Mouse (Mus musculus) skeletal muscle tissue, adult 2 months (tissue): Measurements from ENCODE around the gene Ss18l2.
A peak's percentile ranks its signal among the peaks of the same experiment; 100 is the strongest.

Source experiments
- DNase-seq: peaks from one replicate; pipeline ENCODE4 v3.0.0-alpha.2; 2012; ENCODE audit warnings: low read depth, low spot score

Gene Ss18l2

DNA sequence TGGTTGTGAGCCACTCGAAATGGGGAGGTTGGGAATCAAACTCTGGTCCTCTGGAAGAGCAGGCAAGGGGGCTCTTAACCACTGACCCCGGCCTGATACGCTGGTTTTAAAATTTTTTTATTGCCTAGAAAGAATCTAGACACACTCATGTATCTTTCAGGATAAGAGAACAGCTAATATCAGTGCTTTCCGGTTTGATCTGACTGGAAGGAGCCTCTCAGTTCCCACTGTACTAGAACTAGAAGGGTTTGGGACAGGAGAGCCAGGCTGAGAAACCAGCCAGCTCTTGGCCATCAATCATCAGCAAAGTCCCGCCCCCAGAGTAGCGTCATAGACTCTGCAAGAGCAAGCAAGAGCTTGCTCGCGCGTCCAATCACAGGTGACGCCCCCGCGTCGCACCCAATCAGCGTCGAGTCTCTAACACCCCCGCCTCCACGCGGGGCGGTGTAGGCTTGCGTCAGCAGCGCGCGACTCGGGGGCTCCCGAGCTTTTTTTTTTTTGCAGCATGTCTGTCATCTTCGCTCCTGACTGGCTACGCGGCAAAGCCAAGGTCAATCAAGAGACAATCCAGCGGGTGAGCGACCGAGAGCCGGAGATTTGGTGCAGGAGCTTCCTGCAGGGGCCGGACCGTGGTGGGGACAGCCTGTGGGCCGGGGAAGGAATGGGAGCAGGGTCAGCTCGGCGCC, at the start of gene Ss18l2:
Gene Ss18l2, plus strand, starts transcription at position 432 of the 686 bp plus-strand sequence.
- peak; percentile 100 for DNase-seq

DNA sequence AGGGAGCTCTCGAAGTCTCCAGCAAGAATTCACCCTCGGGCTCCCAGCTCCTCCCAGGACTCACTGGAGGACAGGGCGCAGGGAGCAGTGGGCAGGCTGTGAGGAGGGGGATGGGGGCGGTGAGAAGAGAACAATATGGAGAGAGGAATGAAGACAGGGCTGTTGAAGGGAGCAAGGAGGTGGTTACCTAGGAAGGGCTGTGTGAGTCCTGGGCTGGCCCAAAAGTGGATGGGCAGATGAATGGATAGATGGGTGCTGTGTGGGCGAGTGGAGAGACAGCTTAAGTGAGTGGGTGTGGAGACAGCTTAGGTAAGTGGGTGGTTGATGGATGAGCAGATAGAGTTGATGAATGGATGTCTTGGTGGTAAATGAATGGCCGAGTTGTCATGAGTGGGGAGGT, 46.7 kb upstream of the Ss18l2 start:
- DNase-seq: no peak

DNA sequence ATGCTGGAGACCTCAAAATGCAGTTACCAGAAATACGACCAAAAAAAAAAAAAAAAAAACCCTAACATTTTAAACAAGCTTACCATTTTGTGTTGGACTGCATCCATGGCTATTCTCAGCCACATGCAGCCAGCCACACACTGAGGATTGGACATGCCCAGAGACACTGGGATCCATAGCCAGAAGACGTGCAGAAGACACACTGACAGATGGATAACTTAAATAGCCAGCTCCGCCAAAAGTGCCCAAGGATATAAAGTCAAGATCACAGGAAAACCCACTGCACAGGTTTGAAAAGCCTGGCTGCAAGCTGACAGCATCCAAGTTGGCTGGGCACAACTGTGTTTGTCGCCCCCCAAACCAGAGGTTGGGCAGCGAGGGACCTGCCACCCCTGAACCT, 46.0 kb upstream of the Ss18l2 start:
- no peak for DNase-seq

DNA sequence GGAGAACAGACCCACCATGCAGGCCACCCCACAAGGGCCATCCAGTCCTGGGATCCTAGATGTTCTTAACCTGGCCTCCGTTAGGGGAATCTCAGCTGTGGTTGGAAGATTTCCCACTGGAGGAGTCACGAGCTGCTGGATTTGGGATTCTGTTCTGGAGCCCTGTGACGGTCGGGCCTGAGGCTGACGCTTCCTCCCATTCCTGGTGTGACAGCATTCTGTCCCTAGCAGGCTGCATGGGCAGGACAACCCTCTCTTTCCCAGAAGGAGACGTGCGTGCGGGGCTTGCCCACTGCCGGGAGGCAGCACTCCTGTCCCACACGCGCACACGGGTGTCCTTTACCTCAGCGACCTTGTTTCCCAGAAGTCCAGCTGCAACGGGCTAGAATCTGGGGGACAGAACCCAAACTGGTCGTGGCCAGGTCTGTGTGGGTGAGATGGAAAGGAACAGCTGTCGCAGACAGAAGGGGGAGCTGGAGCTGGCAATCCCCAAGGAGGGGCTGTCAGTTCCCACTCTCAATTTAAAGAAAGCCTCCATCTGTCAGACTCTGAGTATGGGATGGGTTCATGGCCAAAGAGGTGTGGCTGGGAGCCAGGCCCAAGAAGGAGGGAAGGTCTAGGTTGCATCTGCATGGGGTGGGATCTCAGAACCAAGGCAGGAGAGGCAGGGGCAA, 43.0 kb upstream of the Ss18l2 start:
- DNase-seq: no peak

DNA sequence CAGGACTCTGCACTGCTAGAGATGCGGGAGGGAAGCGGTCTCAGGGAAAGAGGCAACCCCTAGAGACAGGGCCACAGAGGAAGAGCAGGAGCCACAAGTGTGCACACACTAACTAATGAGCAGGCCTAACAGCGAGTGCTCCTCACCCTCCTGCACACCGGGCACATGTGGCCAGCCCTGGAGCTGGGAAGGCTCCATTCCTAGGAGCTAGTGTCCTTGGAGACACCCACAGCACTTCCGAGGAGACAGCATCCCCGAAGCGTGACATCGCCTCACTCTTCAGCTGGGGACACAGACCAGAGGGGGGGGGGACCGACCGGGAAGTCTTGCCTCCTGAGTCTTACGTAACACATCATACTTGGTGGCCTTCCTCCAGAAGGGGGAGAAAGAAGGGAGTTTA, 42.3 kb upstream of the Ss18l2 start:
- no peak for DNase-seq

DNA sequence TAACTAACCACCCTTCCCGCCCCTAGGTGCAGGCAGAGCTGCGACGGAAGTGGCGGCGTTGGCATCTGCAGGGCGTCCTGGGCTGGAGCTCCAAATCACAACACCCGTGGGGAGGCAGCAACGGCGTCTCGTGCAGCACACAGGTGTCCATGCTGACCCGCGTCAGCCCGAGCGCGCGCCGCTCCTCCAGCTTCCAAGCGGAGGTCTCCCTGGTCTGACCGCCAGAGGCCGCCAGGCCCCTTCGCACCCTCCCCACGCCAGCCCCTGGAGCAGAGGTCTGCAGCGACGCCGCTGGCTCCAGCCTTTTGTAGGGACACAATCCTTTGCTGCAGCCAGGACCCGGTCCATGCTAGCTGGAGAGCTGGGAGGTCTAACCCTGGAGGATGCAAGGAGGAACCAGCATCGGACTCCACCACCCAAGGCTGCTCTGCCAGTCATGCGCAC, 40.8 kb upstream of the Ss18l2 start:
- DNase-seq: no peak

DNA sequence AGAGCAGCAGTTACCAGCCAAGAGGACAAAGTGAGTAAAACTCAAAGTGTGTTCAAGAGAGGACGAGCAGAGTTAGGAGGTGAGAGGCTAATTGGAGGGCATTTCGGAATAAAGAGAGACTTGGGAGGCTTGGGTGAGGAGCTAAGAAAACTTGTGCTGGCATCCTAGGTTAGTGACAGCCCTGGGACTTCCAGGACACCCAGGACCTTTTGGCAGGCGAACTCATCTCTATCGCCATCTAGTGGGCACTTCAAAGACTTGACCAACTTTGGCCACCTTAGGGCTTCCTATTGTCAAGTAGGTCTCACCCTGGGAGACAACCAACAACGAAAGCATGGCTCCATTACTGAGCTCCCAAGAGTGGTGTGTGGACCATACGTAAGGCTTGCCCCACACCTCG, 38.8 kb upstream of the Ss18l2 start:
- DNase-seq: peak; percentile 50

DNA sequence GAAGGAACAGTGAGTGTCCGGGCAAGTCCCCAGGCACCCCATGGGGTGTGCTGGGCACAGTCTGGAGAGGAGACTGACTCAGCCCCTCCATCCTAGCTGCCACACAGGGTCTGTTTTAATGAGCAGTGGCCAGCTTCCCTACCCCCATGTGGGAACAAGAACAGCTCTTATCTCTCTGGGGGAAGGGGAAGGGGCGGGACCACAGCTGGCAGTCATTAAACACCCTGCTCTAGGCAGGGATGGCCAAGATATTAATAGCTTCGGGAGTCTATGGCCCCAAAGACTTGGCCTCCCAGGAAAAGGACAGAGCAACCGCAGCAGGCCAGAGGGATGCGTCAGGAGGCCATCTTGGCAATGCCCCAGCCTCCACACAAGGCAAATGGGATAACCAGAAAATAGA, 37.8 kb upstream of the Ss18l2 start:
- peak; percentile 51 for DNase-seq

DNA sequence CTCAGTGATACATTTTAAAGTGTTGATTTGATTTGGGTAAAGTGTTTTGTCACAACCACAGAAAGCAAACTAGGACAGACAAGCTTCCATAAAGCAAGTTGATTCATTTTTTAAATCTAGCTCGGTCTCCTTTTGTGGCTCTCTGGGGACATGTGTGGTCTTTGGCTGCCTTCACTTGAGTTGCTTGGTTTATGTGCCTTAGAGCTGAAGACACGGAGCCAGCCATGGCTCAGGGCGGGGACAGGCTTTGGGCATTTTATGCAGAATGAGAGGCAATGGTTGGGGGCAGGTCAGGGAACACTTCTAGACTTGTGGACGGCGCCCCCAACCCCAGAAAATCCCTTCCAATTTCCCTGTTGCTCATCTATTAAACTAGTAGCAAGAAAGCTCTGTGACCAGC, 36.4 kb upstream of the Ss18l2 start:
- no peak for DNase-seq

DNA sequence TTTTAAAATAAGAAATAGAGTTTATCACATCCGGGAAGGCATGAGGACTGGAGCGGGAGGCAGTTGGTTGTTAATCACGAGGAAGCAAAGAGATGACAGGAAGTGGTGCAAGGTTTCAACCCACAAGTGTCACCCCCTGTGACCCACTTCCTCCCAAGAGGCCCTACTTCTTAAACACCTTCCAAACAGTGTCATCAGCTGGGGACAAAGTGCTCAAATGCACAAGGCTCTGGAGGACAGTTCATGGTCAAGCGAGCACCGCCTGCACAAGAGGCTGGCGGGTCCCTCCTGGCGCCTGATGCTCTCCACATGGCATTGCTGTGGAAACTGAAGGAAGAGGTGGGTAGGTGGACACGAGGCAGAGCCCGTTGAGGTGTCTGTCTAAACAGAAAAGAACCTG, 35.1 kb upstream of the Ss18l2 start:
- peak; percentile 43 for DNase-seq

DNA sequence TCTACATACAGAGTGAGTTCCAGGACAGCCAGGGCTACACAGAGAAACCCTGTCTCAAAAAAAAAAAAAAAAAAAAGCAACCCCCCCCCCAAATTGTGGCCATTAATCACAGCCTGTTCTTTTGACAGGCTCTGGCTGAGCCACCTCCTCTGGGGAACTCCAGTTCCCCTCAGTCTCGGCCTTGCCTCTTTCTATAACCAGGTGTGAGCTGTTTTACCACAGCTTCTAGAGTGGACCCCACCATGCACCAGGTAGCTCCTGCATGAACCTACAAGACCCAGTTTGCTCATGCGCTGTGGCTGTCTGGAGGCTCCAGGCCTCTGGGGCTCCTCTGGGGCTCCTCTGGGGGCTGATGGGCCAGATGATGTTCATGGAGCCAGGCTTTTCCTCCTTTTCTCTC, 34.6 kb upstream of the Ss18l2 start:
- DNase-seq: no peak

DNA sequence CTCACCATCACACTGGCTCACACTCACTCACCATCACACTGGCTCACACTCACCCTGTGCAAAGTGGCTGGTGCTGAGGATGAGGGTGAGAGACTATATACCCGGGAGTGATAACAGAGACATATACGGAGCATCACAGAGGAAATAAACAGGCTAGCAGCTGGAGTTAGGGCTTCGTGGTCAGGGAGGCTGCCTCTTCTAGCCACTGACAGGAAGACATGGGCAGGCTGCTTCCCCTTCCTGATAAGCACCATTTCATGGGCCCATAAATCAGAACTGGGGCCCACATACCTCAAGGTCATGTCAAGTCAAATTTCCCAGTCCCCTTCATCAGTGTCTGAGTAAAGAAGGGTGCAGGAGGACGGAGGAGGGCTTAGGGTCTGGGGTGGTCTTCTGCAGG, 33.1 kb upstream of the Ss18l2 start:
- no peak for DNase-seq

DNA sequence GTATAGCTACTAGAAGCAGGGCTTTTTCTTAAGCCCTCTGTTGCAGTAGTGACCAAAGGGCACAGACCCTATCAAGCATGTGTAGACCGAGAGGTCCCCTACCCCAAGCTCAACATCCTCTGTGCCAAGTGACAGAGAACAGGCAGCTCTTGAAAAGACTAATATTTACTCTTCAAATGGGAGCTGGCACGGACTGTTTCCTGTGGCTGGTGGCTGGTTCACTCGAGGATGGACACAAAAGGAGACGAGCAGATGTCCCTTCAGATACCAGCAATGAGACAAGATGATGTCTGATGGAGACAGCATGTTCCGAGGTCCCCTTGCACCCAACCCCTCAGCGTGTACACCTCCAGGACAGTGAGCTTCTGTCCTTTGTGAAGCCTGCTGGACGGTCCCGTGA, 32.7 kb upstream of the Ss18l2 start:
- no peak for DNase-seq

DNA sequence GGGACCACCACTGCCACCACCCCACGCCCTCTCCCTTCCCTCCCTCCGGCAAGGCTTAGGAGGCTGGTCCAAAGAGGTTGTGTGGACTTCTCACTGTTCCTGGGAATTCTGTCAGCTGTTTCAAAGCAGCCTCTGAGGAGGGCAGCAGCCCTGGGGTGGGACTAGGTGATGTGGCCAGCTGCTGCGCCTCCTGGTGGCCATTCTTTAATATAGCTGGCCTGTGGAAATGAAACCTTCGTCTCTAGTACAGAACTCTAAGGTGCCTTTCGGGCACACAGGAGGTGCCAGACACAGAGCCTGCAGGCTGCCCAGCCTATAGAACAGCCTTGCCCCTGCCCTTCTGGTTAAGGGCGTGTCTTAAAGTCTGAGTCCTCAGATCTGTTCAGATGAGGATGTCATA, 30.6 kb upstream of the Ss18l2 start:
- DNase-seq: peak; percentile 51

DNA sequence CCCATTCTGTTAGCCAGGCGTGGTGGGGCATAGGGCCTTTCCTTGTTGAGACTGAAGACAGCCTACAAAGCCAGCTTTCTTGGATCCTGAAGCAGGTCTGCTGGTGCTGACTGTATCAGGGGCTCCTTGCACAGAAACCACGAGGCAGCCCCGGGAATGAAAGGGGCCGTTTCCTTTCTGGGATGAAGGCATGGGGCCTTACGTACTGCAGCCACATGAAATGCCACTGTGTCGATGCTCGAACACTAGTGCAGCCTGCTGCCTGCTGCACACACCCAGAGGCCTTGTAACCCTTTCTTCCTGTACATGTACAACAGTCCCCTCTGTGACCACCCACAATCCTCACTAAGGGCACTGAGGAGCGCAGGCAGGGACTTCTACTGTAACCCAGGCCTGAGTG, 28.9 kb upstream of the Ss18l2 start:
- DNase-seq: no peak

DNA sequence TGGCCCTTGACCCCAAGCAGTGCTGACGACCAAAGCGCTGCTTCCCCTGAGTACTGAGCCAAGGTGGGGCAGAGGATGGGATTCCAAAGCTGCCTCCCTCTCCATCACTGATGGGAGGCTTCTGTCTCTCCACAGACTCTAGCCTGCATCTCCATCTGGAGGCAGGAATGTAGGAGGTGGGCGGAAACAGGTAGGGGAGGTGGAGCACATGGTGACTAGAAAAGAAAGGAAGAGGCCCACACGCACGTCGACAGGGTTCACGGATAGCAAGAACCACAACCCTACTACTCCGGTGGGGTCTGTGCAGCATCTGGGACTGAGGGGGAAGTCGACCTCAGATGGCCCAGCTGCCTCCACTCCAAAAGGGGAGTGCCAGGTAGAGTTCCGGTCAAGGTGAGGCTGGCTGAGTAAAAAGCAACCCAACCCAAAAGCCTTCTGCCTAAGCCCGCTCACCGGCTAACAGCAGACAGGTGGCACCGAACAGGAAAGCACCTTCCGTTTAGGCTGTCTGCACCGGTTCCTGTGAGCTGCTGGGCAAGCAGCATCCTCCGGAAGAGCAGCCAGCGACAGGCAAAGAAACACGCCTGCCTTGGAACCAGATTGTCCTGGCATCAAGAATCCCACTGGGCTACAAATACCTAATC, 28.0 kb upstream of the Ss18l2 start:
- DNase-seq: no peak

DNA sequence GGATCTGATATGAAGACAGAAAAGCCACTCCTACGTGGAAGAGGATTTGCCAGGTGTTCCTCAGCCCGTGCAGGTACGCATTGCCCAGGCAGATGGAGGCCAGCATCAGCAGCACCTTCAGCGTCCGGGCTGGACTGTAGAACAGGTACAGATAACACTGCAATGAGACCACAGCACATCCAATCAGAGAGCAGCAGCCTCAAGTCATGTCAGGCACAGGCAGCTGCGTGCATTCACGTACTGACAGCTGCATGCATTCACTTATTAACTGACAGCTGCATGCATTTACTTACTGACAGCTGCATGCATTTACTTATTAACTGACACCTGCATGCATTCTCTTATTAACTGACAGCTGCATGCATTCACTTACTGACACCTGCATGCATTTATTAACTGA, 25.4 kb upstream of the Ss18l2 start:
- DNase-seq: no peak

DNA sequence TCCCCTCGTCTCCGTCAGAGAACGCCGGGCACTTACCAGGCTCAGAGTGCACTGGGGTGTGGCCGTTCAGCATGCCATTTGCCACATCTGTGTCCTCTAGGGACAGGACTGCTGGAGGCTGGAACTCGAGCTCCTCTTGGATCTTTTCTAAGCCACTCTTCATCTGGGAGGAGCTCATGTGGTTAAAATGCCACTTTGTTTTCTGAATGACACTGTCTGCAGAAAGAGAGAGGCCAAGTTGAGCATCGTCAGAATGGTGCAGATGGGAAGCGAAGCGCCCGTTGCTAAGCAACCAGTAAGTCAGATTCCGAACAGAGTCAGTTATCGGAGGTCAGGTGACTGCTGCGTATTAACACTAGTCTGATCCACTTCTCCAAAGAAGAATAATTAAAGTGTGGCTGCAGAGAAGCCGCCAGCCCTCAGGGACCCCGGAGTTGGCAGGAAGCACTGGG, 19.9 kb upstream of the Ss18l2 start:
- no peak for DNase-seq

DNA sequence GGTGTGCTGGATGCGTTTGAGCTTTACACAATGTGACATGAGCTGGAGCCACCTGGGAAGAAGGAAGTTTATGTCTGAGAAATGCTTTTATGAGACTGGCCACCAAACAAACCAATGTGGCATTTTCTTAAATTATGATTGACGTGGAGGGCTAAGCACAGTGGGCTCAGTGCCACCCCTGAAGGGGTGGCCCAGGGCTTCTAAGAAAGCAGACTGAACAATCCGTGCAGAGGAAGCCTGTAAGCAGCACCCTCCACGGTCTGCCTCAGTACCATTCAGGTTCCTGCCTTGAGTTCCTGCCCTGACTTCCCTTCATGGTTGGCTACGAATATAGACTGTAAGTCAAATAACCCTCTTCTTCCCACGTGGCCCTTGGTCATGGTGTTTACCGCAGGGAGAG, 19.4 kb upstream of the Ss18l2 start:
- DNase-seq: no peak

DNA sequence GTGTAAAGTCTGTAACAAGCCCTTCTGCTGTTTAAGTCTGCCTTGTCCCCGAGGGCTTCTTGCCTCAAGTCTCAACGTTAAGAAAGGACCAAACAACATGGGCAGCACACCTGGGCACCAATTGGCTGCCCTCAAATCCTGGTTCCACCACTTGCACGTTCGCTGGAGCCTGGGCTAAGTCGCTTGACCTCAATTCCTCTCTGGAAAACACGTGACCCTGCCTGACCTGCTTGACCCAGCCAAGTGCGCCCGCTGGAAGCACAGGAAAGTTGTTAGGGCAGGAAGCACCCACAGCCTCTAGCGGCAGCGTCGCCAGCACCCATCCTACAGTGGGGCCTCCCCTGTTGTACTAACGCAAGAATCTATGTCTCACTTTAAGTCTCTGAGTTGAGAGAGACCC, 15.4 kb upstream of the Ss18l2 start:
- DNase-seq: no peak

DNA sequence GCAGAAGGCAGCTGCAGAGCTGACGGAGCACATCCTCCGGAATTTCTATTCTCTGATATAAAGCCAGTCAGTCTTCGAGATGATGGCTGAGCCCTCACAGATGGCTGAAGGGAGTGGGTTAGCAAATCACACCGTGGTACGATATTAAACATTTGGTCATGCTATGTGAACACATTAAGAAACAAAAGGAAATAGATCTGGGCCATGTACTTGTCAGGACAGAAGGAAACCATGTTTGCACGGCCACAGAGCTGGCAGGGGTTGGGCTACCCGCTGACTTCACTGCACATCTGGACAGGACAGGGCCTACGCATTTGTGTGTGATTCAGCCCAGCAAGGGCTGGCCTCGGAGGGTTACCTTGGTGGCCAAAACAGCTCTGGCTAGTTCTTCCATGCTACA, 13.5 kb upstream of the Ss18l2 start:
- no peak for DNase-seq

DNA sequence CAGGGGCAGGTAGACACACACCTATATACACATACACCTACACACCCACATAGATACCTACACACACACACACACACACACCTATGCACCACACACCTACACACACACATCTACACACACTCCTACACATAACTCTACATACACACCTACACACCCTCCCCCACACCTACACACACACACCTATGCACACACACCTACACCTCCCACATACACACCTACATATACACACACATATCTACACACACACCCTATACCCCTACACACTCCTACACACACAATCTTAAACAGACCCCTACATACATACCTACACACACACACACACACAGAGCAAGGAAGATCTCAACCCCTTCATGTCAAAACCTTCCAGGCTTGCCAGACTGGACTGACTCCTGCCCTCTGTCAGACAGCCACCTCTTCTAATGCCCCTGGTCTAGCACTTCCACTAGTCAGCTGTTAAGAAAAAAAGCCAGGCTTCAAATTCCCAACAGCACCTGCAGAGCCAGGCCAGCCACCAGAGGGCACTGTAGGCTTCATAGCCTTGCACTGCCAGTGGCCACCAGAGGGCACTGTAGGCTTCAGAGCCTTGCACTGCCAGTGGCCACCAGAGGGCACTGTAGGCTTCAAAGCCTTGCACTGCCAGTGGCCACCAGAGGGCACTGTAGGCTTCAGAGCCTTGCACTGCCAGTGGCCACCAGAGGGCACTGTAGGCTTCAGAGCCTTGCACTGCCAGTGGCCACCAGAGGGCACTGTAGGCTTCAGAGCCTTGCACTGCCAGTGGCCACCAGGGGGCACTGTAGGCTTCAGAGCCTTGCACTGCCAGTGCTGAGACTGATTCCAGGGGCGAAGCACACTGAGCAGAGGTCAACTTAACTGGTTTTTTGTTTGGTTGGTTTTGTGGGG, 12.7 kb upstream of the Ss18l2 start:
- DNase-seq: peak; percentile 76
